Mouse (Mus musculus) ovary, adult 18-20 months (tissue): ENCODE results near the gene Wfdc1.

Source experiments
- DNase-seq: peaks from one replicate; pipeline ENCODE4 v3.0.0; 2022; ENCODE audit warnings: low spot score, mixed read lengths

Gene Wfdc1

GRCm38 (mm10) chr8:119737093-119737900 lies 71.1 kb downstream of the Wfdc1 start:
- DNase-seq, result no peak
